Mouse (Mus musculus) spleen, postnatal 4 days (tissue): ENCODE measurements around the gene Nr5a2.
"Not testable (repeated sequence)": the region's sequence is repeated elsewhere in the genome, so short reads cannot be mapped to it uniquely, and the experiment has no call there.

ENCODE experiments used
- DNase-seq, 2 experiments: peaks; one replicate each; pipeline ENCODE4 v3.0.0; 2022; ENCODE audit warnings: low spot score in 2 of 2

Gene Nr5a2

DNA sequence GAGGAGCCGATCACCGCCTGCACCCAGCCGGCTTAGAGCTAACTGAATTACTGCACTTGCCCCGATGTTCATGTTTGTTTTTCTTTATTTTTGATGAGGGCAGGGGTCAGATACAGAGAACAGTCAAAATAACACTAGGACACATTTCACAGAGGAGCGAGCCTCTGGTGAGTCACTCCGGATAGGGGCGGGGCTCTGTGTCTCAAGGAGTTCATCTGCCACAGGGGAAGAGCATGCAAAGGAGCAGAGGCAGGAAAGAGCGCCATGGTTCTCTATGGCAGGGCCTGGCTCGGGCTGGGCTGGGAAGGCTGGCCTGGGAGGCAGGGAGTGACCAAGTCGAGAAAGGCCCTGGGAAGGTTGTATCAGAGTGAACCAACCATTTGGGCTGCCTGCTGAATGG is 121.0 kb downstream of the Nr5a2 start:
- no peak for DNase-seq

DNA sequence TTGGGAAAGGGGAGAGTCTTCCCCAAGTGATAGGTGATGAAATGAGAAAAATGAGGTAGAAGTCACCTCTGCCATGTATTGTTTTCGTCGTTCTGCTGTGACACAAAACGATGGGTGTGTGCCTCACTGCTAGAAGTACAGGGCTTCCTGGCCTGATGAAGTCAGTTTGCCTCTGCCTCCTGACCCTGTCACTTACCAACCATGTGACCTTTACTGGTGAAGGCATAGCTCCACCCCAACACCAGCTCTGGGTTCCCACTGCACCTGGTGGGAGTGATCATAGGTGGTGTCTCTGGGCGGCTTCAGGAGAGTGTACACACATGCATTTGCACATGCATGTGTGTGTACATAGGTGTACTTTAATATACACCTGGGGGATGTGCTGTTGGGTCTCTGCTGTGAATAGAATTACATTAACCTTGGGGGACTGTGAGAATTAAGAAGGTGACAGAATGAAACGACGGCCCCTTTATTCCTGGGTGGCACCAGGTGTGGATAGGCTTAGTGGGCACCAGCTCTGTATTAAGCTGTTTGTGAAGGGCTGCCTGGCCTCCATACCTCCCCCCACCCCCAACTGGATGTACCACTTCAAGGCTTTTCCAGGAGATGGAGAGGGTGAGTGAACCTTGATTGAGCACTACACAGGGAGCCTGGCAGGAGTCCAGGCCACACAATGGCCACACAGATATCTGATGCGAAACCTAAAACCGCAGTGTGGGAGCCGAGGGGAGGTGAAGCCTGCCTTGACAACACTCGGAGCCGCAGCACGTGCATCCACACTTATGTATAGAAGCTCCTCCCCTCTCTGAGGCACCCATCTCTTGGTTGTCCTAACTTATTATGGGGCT is 127.7 kb downstream of the Nr5a2 start:
- no peak for DNase-seq

DNA sequence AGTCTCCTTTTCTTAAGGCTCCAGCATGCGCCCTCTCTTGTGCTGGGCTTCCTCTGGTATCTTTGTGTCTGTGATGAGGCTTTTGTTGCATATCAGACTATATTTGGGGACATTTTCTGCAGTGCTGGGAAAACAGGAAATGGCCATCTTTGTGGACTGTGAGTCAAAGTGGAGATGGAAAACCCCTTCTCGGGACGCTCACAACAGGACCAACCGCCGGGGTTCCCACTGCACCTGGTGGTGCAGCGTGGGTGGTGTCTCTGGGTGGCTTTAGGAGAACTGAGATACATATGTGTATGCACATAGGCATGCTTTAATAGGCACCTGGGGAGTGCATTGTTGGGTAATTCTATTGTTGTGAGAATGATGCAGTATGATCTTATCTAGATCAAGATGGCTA is 129.3 kb downstream of the Nr5a2 start:
- DNase-seq = no peak

DNA sequence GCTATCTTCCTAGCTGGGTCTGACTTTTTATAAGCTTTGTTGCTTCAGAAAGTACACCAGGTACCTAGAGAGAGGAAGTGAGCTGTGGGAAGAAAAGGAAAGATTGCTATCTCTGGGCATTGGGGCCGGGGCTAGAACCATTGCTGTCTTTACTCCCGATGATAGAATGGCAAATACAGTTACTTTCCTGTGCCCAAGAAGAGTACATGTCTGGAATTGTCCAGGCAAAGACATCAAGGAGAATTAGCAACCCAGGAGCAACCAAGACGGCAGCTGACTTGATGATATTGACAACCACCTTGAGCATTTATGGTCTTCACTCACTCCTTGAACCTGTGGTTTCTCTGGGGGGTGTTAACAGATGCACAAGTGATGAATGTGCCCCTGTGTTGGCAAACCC is 130.3 kb downstream of the Nr5a2 start:
- no peak for DNase-seq

DNA sequence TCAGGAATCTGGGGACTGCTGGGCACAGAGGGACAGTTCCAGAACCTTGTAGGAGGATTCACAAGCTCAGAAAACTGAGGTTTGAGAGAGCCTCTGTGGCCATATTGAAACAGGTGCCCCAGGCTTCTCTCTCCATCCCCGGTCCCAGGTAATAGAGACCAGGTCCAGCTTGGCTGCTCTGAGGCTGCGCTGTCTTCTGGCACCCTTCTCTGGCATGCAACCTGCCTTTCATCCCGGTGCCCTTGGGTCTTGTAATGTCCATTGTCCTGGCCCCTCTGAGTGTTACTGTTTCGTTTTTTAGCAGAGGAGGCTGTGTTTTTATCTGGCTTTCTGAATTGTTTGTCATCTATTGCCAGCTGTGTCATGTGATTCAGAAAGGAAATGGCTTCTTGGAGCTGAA is 136.4 kb downstream of the Nr5a2 start:
- no peak for DNase-seq

DNA sequence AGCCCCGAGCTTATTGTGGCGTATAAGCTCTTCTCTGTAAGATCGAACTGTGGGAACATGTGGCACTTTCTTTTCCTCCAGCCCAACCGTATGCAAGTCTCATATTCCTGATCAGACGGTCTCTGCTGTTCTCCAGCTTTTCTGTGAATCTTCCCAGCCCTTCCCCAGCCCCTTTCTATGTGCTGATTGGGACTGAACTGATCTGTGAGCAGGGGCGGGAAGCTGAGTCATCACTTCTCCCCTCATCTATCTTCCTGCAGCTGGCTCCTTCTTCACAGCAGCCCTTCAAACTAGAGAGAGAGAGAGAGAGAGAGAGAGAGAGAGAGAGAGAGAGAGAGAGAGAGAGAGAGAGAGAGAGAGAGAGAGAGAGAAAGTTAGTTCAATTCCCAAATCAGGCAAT is 159.6 kb downstream of the Nr5a2 start:
- DNase-seq = no peak

DNA sequence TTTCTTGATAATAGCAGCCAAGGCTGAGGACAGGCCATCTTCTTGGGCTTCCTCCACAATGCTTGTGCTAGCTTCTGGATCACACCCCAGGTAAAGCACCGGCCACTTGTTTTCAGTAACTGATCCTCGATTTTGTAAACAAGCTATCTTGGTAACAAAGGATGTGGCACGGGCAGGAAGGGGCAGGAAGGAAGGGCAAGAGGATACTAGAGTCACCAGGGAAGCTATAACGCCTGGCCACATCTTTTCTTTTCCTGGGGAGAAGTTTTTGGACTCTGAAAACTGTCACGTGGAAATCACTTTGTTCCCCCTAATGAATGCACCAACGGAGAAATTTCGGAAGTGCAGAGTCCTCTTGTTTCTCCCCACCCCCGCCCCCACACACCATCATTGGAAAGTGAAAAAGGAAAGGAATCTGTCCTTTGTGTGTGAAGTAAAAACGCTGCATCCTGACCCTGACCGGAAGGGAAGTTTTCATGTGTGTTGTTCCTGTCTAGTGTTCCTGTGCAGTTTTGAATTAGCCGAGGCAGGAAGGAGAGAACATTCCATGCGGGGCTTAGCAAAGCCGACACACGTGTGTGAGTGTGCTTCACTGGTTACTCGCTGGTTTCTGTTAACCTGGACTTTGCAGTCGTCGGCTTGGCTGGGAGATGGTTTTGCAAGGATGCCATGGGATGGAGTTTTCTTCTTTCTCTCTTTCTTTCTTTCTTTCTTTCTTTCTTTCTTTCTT is 163.7 kb downstream of the Nr5a2 start:
- no peak for DNase-seq

DNA sequence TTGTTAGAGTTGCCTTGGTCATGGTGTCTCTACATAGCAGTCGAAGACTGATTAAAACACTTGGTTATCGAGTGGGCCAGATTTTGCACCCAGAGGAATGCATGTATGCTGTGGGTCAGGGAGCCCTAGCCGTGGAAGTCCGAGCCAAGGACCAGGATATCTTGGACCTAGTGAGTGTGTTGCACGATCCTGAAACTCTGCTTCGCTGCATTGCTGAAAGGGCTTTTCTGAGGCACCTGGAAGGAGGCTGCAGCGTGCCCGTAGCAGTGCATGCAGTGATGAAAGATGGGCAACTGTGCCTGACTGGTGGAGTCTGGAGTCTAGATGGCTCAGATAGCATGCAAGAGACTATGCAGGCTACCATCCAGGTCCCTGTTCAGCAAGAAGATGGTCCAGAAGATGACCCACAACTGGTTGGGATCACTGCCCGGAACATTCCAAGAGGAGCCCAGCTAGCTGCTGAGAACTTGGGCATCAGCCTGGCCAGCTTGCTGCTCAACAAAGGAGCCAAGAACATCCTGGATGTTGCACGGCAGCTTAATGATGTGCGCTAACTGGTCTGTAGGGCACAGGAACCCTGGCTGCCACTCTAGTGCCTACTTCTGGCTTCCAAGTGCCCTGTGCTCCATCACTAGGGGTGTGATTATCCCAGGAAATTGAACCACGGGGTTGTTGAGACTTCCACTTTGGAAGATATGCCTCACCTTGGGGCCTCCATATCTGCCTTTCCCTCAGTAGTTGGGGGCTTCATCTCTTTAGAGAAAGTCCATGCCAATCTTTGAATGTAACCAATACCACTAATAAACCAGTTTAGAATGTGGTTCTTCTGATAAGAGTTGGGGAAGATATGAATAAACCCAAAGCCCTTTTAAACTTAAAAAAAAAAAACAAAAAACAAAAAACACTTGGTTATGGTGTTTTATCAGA is 167.0 kb downstream of the Nr5a2 start:
- not testable (repeated sequence) for DNase-seq
